Mouse (Mus musculus) CD4-positive, CD25-positive, alpha-beta regulatory T cell (primary cell): ENCODE data around the gene Phf21b. TPM values are rescaled to one million over a fixed set of nuclear protein-coding genes. Genes with fewer than 3 reads are reported as not detected.

Source experiments
- polyA plus RNA-seq: library from polyadenylated mRNA; unstranded; fragments of 100-300 nt; shearing (Covaris generic); gene quantifications from one replicate; pipeline ENCODE4 v1.2.1, GENCODE M21; 2017

Phf21b gene
- 1.4 TPM for polyA plus RNA-seq

DNA sequence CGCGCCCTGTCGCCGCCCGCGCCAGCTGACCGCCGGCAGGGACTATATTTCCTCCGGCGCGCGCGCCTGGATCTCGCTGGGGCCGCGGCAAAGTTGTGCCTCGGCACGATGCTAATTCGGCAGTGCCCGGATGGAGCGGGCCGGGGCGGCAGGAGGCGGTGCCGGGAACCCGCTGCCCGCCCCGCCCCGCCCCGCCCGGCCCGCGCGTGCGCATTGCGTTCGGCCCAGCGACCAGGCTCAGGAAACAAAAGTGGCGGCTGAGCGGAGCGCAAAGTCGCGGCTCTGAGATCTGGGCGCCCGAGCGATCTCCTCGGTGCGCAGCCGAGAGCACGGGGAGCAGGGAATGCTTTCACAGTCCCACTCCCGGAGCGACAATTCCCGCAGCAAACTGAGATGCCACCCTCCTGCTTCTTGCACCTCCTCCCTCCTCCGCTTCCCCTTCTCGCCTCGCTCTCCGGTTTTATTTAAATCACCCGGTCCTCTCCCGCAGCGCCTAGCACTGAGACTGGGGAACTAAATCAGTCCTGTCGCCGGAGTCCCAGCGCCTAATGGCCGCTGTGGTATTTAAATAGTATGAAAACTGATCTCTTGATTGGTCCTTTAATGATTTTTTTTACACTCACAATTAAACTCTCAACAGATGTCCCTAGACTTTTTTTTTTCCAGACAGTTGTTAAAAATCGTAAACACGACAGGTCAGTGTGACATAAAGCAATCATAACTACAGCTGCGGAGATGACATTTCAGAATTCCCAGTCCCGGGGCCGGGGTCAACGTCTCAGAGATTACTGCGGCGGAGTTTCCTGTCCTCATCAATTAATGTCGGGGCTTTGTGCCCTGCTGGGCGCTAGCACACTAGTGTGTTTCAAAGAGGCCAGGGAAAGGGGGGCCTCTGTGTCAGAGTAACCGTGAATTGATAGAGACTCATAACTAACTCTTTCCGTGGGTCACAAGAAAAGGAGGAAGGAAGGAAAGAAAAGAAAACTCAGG is at the start of gene Phf21b:
Phf21b (minus strand) TSS at position 44 of the 990 bp plus-strand sequence.

Other genes starting within 250 kb of the Phf21b start
- gene Prr5, start 186.4 kb downstream of the Phf21b start, polyA plus RNA-seq, result 0.57 TPM
- gene Arhgap8, start 136.0 kb downstream of the Phf21b start, polyA plus RNA-seq, result not detected
- 0.26 TPM for gene Gm29666, start 64.0 kb upstream of the Phf21b start, polyA plus RNA-seq
- 50.5 TPM for gene Nup50, start 67.4 kb upstream of the Phf21b start, polyA plus RNA-seq
- 15.3 TPM for gene 5031439G07Rik, start 132.5 kb upstream of the Phf21b start, polyA plus RNA-seq
- not detected for gene Upk3a, start 161.1 kb upstream of the Phf21b start, polyA plus RNA-seq
- gene Fam118a, start 172.9 kb upstream of the Phf21b start, polyA plus RNA-seq, result 53.4 TPM